Mouse (Mus musculus): ENCODE measurements at regions not wholly inside any gene's neighbourhood (a gene's known extent, or its start where the extent isn't known, plus 50 kb on each side); places are given as distances from the start of the nearest gene placed in this dataset.

GRCm38 (mm10) chr10:99376430-99376829 is 113.4 kb downstream of the Dusp6 start:
- TF ChIP-seq CTCF (IDR thresholded peaks at IDR 0.05; ENCODE audit: extremely low read depth, insufficient read length, insufficient replicate concordance, low read depth, low read length) (no peak), POLR2A (IDR thresholded peaks at IDR 0.05; ENCODE audit: low read depth, low read length) (no peak)

Data from small intestine, adult 2 months (tissue).